Mouse (Mus musculus) frontal cortex, adult (tissue): ENCODE data around the gene Slc6a5.
A peak's percentile ranks its signal among the peaks of the same experiment; 100 is the strongest.

Experiments
- ATAC-seq: cut with Nextera tagmentation; 2 replicates; pipeline ENCODE4 v1.9.2; 2017; ENCODE audit warnings: mild to moderate bottlenecking, moderate library complexity, mixed read lengths; ENCODE audit not compliant: low TSS enrichment

The Slc6a5 gene

GRCm38 (mm10) chr7:49909850-49910249 lies at the start of gene Slc6a5:
Gene Slc6a5 (plus strand): TSS chr7:49910146.
- ATAC-seq: no peak

DNA sequence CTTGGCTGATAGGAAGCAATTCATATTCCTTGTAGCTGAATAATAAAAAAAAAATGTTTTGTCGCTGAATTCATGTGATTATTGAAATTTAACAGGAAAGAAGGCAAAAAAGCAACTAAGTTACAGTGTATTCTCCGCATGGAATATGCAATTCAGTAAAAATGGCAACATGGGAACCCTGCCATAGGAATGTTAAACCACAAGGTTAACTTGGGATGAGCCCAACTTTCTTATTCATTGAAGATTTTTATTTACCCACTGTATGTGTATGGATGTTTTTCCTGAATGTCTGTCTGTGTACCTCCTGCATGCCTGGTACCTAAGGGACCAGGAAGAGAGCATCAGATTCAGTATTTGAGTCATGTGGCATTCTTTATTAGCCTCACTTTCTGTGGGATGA lies 48.8 kb upstream of the Slc6a5 start:
- ATAC-seq: no peak

- ATAC-seq: no peak
These were observed 46.2 kb upstream of the Slc6a5 start for GRCm38 (mm10) chr7:49863753-49864152.

- ATAC-seq: no peak
These were observed 40.3 kb upstream of the Slc6a5 start for GRCm38 (mm10) chr7:49869656-49870055.

DNA sequence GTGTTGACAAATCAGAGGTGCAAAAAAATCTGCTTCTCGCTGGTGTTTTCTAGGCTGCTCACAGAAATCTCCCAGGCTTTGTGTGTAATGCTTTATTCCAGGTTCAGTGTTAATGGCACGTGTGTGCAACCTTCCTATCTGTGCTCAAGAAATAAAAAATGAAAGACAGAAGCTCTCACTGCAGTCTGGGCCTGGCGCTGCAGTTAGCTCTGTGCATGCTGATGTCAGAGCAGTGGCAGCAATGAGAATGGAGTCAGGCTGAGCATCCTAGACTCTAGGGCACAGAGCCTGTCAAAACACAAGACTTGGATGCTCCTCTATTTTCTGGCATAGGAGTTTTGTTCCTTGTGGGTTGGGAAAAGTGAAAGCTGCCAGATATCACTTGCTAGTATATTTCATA lies 39.7 kb upstream of the Slc6a5 start:
- ATAC-seq: peak; percentile 83

GRCm38 (mm10) chr7:49877307-49877706 lies 32.6 kb upstream of the Slc6a5 start:
- no peak for ATAC-seq

DNA sequence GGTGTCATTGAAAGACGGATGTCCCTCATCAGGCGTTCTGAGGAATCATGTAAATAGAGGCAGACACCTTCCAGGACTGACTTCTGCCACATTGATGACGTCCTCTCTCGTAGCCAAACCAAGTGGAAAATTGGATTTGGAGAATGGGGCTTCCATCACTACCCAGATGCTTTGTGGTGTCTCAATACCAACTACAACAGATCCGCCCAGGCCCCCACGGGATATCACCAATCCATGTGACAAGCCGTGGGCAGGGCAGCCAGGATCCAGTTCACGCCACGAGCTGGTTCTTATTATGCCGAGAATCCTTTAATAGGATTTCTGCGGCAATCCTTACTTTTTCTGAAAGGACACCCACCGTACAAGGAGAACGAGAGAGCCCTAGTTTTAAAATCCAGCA lies 30.9 kb upstream of the Slc6a5 start:
- no peak for ATAC-seq

DNA sequence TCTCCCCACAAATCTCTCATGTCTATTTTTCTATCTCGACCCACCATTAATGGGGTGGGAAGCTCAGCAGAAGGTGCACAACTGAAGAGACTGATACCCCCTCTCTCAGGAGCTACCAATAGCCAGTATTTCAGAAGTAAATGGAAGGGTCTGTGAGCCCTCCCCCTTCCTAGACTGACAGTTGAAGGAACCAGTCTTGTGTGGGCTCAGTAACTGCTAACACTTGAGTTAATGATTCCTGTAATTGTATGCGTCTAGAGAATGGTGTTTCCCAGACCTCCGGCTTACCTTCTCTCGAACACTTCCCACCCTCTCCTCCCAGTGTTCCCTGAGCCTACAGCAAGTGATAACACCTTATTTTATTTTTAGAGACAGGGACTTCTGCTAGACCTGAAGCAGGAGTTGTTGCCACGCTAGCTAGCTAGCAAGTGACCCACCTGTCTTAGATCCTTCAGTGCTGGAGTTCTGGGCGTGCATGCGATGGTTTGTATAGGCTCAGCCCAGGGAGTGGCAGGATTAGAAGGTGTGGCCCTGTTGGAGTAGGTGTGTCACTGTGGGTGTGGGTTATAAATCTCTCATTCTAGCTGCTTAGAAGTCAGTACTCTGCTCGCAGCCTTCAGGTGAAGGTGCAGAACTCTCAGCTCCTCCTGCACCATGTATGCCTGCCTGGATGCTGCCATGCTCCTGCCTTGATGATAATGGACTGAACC lies 29.8 kb upstream of the Slc6a5 start:
- ATAC-seq: no peak

DNA sequence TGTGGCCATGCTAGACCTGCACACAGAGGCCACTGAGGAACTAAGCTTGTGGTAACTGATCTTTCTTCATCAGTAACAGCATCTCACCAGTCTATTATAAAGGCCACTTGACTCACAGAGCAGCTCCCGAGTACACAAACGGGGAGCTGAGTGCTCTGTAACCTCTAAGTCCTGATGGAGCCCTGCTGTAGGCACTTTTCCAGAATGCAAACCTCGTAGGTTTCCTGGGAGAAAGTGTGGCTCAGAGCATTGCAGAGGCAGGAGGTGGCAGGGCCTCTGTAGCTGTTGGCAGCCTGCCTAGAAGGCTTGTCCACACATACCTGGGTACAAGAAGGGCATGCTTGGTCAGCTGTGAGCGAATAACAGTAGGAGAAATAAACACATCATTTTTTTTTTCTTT lies 27.7 kb upstream of the Slc6a5 start:
- no peak for ATAC-seq

DNA sequence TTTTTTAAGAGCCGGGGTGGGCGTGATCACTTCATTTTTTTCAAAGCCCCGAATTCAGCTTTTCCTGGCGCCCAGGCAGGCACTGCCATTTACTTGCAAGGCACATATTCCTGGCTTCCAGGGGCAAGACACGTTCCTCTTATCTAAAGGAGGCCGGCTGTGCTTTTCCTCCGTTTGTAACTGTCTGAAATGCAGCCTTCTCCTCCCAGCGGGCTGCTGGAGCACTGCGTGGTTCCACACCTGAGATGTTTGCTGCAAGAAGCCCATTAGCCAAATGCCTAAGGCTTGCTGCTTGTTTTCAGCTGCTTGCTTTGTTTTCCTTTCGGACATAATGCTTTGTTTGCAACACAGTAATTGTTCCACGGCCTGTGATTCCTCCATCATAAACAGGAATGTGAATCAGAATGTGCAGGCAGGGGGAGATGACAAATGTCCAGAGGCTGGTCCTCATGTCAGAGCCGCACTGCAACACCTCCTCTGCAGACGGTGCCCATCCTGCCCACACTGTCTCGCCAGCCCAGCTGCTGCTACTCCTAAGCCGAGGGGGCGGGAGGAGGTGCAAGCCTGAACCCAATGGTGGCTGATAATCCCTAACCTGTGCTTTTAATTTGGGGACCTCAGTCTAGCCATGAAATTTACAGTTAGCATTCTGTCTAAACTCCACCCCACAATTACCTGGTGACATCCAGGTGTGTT lies 27.1 kb upstream of the Slc6a5 start:
- ATAC-seq: peak; percentile 91

GRCm38 (mm10) chr7:49887776-49888390 lies 22.1 kb upstream of the Slc6a5 start:
- ATAC-seq: no peak

- no peak for ATAC-seq
These were observed 15.2 kb upstream of the Slc6a5 start for GRCm38 (mm10) chr7:49894786-49895185.

- ATAC-seq: no peak
These were observed 14.7 kb upstream of the Slc6a5 start for GRCm38 (mm10) chr7:49895296-49895695.

- no peak for ATAC-seq
These were observed 7.9 kb upstream of the Slc6a5 start for GRCm38 (mm10) chr7:49902003-49902552.

DNA sequence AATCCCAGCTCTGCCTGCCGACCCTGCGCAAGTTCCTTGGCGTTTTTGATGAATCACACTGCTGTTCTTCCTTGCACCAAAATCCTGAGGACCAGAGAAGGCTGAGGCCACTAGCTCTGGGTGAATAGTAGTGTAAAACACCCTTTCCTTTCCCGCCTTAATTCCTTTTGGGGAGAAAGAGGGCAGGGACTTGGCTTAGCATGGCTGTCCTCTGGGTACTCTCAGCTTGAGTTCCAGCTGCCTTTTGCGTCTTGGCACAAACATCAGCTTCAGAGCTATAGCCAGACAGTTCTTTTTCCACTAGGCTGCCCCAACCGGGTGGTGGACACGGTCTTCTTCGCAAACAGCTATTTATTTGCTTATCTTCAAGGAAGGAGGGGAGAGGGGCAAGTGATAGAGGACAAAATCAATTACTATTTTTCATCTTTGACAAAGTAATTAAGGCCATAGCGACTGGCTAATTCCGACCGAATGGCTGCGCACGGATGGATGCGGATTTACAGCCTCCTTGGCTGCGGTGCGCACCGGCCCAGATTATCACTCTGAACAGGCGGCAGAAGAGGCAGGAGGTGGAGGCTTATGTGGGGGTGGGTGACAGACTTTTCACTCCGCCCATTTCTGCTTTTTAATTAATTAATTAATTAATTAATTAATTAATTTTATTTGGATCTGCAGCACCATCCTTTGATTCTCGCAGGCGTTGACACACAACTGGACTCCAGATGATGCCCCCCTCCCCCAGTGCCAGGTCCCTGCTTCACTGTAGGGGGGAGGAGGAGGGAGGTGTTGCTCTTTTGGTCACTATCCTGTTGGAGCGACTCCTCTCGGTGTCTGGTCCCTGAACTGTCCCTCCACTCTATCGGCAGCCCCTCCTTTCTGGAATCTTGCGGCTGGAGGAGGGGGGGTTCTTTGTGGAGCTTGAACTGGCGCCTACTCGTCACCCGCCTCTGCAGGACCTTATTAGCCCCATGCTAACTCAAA lies 2.5 kb upstream of the Slc6a5 start:
- ATAC-seq: no peak

DNA sequence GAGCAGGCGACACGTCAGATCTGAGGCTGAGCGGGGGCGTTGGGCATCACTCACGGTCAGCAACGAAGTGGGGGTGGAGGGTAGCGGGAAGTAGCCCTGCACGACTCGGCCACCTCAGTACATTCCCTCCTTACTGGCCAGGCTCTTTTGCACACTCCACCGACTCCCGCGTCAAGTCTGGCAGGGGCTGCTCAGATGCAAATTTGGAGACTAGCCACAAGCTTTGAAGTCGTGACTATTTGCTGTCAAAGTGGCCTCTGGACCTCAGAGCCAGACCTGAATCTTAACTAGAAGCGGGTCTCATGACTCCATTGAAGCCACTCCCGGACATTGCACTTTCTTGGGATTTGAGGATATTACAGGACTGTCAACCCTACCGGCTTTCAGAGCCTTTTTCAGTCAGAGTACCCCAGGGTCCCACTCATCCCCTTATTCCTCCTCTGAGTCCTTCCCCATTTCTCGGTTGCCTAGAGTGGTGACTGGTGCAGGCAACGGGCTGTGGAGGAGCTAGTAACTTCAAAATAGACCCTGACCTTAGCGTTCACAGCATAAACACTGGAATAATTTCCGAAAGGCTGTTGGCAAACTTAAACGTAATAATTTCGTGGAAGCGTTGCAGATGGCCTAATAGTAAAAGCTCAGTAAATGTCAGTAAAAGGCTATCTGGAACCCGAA lies 1.6 kb upstream of the Slc6a5 start:
- no peak for ATAC-seq

- ATAC-seq: no peak
These were observed 945 bp upstream of the Slc6a5 start for GRCm38 (mm10) chr7:49908990-49909411.

DNA sequence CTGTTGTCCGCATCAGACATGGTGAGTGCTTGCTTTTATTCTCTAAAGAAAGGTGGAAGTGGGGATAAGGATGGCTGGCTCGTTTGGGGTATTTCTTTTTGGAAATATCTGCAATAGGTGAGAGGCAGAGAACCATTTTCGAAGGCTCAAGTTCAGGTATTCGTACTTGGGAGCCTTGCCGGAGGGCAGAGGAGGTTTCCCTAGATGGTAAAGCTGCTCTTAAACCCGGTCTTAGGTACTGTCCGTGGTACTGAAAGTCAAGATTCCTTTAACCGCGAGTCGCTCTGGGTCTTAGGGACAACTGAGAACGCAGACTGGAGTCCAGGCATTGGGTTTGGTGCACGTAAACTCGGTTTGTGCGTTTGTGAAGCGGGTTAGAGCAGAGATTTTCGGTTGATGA lies 415 bp downstream of the Slc6a5 start:
- no peak for ATAC-seq

DNA sequence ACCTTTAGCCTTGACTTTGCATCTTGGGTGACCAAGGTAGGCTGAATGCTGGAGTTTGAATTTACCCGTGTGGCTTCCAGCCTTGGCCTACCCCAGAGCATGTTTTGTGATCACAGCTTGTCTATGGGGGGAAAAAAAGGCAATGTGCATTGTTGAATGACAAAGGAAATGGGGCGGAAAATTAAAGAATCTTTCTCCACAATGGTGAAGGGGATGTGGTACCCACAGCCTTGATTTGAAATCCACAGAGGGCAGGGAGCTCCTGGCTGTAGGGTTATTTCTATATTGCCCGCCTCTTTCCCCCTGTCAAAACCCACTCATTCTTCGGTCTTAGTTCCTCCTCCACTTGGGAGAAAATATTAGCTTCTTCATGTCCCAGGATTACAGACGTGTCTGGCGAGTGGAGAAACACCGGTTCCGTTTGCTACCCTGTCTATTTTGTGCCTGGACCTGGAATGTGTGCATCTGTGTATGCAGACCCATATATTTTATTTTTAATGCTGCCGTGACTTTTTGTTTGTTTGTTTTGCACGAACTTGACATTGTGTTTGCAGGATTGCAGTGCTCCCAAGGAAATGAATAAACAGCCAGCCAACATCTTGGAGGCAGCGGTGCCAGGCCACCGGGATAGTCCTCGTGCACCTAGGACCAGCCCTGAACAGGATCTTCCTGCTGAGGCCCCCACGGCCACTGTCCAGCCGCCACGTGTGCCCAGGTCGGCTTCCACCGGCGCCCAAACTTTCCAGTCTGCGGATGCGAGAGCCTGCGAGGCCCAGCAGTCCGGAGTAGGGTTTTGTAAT lies 1.4 kb downstream of the Slc6a5 start:
- ATAC-seq: no peak

DNA sequence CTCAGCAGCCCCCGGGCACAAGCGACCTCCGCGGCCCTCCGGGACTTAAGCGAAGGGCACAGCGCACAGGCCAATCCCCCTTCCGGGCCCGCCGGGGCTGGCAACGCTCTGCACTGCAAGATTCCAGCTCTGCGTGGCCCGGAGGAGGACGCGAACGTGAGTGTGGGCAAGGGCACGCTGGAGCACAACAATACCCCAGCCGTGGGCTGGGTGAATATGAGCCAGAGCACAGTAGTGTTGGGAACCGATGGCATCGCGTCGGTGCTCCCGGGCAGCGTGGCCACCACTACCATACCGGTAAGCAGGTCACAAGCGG lies 2.0 kb downstream of the Slc6a5 start:
- no peak for ATAC-seq
